Mouse (Mus musculus) hindbrain, embryonic 11.5 days (tissue): ENCODE measurements around the gene Cacna1i. TPM values are rescaled to one million over a fixed set of nuclear protein-coding genes. Genes with fewer than 3 reads are reported as not detected.

ENCODE experiments used
- ATAC-seq: fragments of 200-750 bp; cut with Nextera tagmentation; 2 replicates; pipeline ENCODE4 v1.8.0; 2017; ENCODE audit warnings: mild to moderate bottlenecking, moderate TSS enrichment, moderate library complexity; ENCODE audit not compliant: low FRiP score
- DNase-seq: peaks from one replicate; pipeline ENCODE4 v3.0.0-alpha.2; 2015; ENCODE audit warnings: low spot score
- H3K27ac ChIP-seq: fragments of 300-500 bp; sonication (generic); 2 replicates; pipeline ENCODE4 v1.5.1; 2014; ENCODE audit warnings: mild to moderate bottlenecking, low read depth, low read length
- H3K27me3 ChIP-seq: fragments of 300-500 bp; sonication (generic); 2 replicates; pipeline ENCODE4 v1.6.1; 2014; ENCODE audit warnings: mild to moderate bottlenecking, low read length, moderate library complexity, mixed read lengths; ENCODE audit not compliant: control insufficient read depth, insufficient read depth
- H3K36me3 ChIP-seq: fragments of 300-500 bp; sonication (generic); 2 replicates; pipeline ENCODE4 v1.6.1; 2014; ENCODE audit warnings: mild to moderate bottlenecking, low read length, moderate library complexity, mixed read lengths; ENCODE audit not compliant: control insufficient read depth, insufficient read depth
- H3K4me1 ChIP-seq: fragments of 300-500 bp; sonication (generic); replicated peaks from 2 replicates; pipeline ENCODE4 v1.6.1; 2014; ENCODE audit warnings: low read length, mixed read lengths; ENCODE audit not compliant: control insufficient read depth, insufficient read depth
- H3K4me2 ChIP-seq: fragments of 300-500 bp; sonication (generic); replicated peaks from 2 replicates; pipeline ENCODE4 v1.6.1; 2014; ENCODE audit warnings: mild to moderate bottlenecking, low read depth, low read length
- H3K4me3 ChIP-seq: fragments of 300-500 bp; sonication (generic); 2 replicates; pipeline ENCODE4 v1.5.1; 2014; ENCODE audit warnings: low read depth, low read length
- H3K9ac ChIP-seq: fragments of 300-500 bp; sonication (generic); 2 replicates; pipeline ENCODE4 v1.6.1; 2014; ENCODE audit warnings: low read depth, low read length
- H3K9me3 ChIP-seq: fragments of 300-500 bp; sonication (generic); 2 replicates; pipeline ENCODE4 v1.6.1; 2016; ENCODE audit warnings: low read length; ENCODE audit not compliant: control insufficient read depth
- WGBS: fragments of 180-500 bp; shearing (Covaris S2); extraction: QIAGEN DNeasy Blood & Tissue Kit; methylation state at CpG from one replicate; pipeline ENCODE4 v1.1.7; 2014; 5-methylcytosine and 5-hydroxymethylcytosine counted together
- polyA plus RNA-seq: library from polyadenylated mRNA; unstranded; fragments of >200 nt; fragmentation: Nextera tagmentation; extraction: Ambion mirVana; gene quantifications from 2 replicates; pipeline ENCODE4 v1.2.1, GENCODE M21; 2014

The Cacna1i gene
- polyA plus RNA-seq, 1 experiment from 2014 or later: 0.74 TPM

DNA sequence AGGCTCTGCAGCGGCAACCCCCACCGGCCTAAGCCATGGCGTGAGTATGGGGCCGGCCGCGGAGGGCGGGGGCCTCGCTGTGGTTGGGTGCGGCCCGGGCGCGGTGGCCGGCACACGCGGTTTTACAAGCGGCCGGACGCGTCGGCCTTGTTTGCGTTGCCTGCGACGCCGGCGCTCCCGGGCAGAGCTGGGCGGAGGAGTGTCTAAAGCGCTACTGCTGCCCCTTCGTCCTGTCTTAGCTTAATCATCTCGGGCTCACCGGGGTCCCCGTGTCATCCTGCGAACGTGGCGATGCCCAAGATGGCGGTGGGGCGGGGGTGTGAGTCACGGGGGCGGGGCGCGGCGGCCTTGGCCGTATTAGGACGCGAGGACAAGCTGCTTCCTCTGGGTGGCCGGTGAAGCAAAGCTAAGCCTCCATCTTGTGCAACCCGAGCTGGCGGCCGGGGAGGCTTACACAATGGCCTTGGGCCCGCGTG, 31.4 kb upstream of the Cacna1i start:
- Histone ChIP-seq H3K4me3 (peak overlapping the region; percentile 100), H3K4me2 (peak overlapping the region; percentile 86), H3K27ac (peak overlapping the region; percentile 96), H3K27me3 (no peaks in the 10 kb centered on the region), H3K9me3 (no peaks in the 10 kb centered on the region), H3K36me3 (peaks cover 20% of the 10 kb centered on the region), H3K4me1 (peaks cover 12% of the 10 kb centered on the region; the same call in 1 of the 2 replicates), H3K9ac (peak overlapping the region; percentile 100)
- peak; percentile 44 for ATAC-seq
- DNase-seq: peak; percentile 83
- 0% methylated on average over 35 of the region's 51 CpGs for WGBS

DNA sequence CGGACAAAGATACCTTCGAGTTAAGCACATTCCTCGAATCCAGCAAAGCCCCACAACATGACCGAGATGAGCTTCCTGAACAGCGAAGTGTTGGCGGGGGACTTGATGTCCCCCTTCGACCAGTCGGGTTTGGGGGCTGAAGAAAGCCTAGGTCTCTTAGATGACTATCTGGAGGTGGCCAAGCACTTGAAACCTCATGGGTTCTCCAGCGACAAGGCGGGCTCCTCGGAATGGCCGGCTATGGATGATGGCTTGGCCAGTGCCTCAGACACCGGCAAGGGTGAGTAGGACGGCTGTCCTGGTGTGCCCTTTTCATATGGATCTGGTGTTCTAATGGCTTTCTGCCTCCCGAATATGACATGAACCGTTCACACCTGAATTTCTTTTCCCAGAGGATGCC, 30.8 kb upstream of the Cacna1i start:
- DNase-seq (no peak), ATAC-seq (no peak)
- Histone ChIP-seq H3K4me3 (peak overlapping the region; percentile 100), H3K4me1 (peaks cover 12% of the 10 kb centered on the region; the same call in 1 of the 2 replicates), H3K4me2 (peak overlapping the region; percentile 86), H3K27me3 (no peaks in the 10 kb centered on the region), H3K9ac (peak overlapping the region; percentile 100), H3K9me3 (no peaks in the 10 kb centered on the region), H3K27ac (peak overlapping the region; percentile 96), H3K36me3 (peaks cover 15% of the 10 kb centered on the region)
- 13% methylated on average over 16 of the region's 16 CpGs for WGBS

DNA sequence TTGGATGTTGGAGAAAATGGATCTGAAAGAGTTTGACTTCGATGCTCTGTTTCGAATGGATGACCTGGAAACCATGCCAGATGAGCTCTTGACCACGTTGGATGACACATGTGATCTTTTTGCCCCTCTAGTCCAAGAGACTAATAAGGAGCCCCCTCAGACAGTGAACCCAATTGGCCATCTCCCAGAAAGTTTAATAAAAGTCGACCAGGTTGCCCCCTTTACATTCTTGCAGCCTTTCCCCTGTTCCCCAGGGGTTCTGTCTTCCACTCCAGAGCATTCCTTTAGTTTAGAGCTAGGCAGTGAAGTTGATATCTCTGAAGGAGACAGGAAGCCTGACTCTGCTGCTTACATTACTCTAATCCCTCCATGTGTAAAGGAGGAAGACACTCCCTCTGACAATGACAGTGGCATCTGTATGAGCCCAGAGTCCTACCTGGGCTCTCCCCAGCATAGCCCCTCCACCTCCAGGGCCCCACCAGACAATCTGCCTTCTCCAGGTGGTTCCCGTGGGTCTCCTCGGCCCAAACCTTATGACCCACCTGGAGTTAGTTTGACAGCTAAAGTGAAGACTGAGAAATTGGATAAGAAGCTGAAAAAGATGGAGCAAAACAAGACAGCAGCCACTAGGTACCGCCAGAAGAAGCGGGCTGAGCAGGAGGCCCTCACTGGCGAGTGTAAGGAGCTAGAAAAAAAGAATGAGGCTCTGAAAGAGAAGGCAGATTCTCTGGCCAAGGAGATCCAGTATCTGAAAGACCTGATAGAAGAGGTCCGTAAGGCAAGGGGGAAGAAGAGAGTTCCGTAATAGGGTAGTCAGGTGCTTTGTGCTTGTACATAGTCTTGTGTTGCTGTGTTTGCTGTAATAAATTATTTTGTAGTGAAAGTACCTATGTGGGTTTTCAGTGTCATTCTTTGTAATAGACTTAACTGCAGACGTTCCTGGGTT, 30.1 kb upstream of the Cacna1i start:
- peaks cover 12% of the 10 kb centered on the region; the same call in 1 of the 2 replicates for H3K4me1 ChIP-seq
- WGBS: 67% methylated on average over 12 of the region's 12 CpGs
- DNase-seq (no peak), ATAC-seq (no peak)
- no peaks in the 10 kb centered on the region for H3K27me3 ChIP-seq
- H3K4me3 ChIP-seq: peak overlapping the region; percentile 100
- H3K9ac ChIP-seq: peak overlapping the region; percentile 100
- peak overlapping the region; percentile 96 for H3K27ac ChIP-seq
- peak overlapping the region; percentile 86 for H3K4me2 ChIP-seq
- H3K36me3 ChIP-seq: peaks cover 15% of the 10 kb centered on the region
- H3K9me3 ChIP-seq: no peaks in the 10 kb centered on the region

DNA sequence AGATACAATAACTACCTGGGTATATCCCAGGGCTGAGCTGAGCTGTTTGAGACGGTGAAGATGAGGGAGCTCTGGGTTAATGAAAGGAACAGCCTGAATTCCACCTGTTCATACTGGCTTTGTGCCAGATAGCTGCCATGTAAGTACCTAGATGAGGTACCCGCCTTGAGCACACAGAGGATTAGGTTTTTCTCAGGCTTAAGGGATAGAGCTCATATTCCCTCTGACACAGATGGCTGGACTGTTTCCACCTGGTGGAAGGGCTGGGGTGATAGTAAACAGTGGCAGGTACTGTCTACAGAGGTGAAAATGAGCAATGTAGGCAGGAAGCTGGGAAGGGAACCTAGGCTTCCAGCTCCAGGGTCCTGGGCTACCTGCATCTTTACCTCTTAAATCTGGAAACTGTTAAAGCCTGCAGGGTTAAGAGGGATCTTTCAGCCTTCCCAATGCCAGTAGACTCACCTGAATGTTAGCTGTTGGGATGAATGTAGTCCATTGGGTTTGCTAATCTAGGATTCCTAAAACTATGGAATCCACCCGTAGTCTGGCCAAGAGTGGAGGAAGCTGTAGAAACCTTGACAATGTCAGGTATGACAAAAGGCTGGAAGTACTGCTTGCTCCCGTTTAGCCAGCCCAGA, 29.3 kb upstream of the Cacna1i start:
- no peak overlapping the region for H3K27ac ChIP-seq
- H3K36me3 ChIP-seq: peaks cover 15% of the 10 kb centered on the region
- DNase-seq: no peak
- H3K27me3 ChIP-seq: no peaks in the 10 kb centered on the region
- WGBS: 37% methylated on average over 4 of the region's 4 CpGs
- peaks cover 12% of the 10 kb centered on the region; the same call in 1 of the 2 replicates for H3K4me1 ChIP-seq
- no peak for ATAC-seq
- peak overlapping the region; percentile 12 for H3K4me3 ChIP-seq
- 0 out of 2 replicates have a peak overlapping the region, but pooled peaks have one; percentile 7 for H3K9ac ChIP-seq
- 0 out of 2 replicates have a peak overlapping the region, but pooled peaks have one; percentile 4 for H3K4me2 ChIP-seq
- H3K9me3 ChIP-seq: no peaks in the 10 kb centered on the region

DNA sequence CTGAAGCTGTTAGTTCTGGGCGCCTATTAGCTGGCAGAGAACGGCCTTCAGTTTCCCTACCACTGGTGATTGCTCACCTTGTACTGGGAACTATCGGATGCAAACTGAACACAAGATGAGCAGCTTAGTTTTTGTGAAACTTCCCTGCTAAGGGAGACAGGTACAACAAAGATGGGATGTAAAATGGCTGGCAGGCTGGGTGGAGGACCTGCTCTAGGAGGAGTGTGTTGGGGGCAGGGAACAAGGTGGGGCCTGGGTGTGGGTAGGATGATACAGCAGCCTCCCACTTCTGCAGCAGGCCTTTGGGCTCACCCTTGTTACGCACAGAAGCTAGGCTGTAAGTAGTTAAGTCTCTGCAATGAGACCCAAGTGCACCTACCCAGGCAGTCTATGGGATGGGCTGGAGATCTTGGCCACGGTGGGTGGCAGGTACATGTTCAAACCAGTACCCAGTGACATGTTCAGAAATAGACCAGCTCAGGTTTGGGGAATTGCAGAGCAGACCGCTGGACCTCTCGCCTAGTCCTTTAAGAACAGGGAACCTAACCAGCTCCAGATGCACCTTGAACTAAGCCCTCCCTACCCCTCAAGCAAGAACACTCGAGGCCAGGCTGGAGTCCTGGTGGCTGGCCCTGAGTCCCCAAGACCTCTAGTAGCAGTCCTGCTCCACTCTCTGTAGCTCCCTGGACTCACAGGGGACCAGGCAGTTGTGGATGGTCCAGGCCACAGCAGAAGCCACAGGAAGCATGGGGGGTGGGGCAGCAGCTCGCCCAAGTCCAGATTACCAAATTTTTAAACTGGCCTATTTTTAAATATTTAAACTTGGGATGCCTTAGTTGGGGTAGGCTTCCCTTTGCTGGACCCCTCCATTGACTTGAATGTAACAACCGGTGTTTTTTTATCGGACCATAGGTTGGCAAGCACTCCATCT, 28.5 kb upstream of the Cacna1i start:
- no peak for ATAC-seq
- no peaks in the 10 kb centered on the region for H3K27me3 ChIP-seq
- H3K27ac ChIP-seq: 0 out of 2 replicates have a peak overlapping the region, but pooled peaks have one; percentile 53
- no peak overlapping the region for H3K9ac ChIP-seq
- peaks cover 15% of the 10 kb centered on the region for H3K36me3 ChIP-seq
- H3K4me2 ChIP-seq: 0 out of 2 replicates have a peak overlapping the region, but pooled peaks have one; percentile 4
- no peak for DNase-seq
- H3K4me1 ChIP-seq: peaks cover 15% of the 10 kb centered on the region; the same call in 1 of the 2 replicates
- WGBS: 68% methylated on average over 11 of the region's 11 CpGs
- H3K9me3 ChIP-seq: no peaks in the 10 kb centered on the region
- H3K4me3 ChIP-seq: no peak overlapping the region

DNA sequence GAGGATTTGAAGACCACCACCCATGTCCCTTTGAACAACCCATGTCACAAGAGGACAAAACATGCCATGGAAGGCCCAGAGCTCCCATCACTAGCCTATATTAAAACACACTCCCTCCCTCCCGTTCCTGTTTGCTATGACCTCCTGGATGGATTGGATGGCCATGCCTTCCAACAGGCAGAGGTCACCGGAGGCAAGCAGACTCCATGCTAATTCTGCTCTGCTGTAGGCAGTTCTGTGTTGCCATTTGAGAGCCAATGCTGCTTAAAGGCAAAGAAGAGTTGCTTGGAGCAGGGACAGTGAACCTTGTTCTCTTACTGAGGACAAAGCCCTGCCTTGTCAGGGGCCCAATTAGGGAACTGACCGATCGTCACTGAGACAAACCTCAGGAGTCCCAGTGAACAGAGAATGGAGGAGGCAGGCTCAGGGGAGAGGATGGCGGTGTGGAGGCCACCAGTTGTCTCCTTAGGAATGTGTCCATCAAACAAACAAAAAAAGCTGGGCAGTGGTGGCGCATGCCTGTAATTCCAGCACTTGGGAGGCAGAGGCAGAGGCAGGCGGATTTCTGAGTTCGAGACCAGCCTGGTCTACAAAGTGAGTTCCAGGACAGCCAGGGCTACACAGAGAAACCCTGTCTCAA, 27.5 kb upstream of the Cacna1i start:
- peaks cover 15% of the 10 kb centered on the region for H3K36me3 ChIP-seq
- WGBS: 68% methylated on average over 8 of the region's 8 CpGs

DNA sequence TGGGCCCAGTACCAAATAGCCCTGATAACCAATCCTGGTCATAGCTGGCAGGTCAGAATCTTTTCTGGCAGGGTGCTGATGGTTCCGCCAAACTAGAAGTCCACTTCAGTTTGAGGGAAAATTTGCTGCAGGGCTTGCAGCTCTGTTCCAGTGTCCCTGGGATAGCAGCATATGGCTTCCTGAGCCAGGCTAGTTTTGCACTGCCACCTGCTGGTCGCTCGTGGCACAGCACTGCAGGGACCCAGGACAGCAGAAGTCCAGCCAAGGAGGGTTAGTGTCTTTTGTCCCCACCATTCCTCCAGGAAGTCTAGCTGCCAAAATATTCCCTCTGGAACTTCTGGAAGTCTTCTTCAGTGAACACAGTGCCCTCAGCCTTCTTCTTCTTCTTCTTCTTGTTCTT, 26.4 kb upstream of the Cacna1i start:
- no peak overlapping the region for H3K4me2 ChIP-seq
- H3K36me3 ChIP-seq: peaks cover 15% of the 10 kb centered on the region
- peaks cover 11% of the 10 kb centered on the region; the same call in 1 of the 2 replicates for H3K4me1 ChIP-seq
- H3K27ac ChIP-seq: no peak overlapping the region
- DNase-seq: peak; percentile 92
- no peaks in the 10 kb centered on the region for H3K27me3 ChIP-seq
- no peak overlapping the region for H3K4me3 ChIP-seq
- no peak overlapping the region for H3K9ac ChIP-seq
- no peak for ATAC-seq
- H3K9me3 ChIP-seq: no peaks in the 10 kb centered on the region
- WGBS: 17% methylated on average over 3 of the region's 3 CpGs

More for the DNA sequence above, 27.5 kb upstream of the Cacna1i start:
- no peaks in the 10 kb centered on the region for H3K9me3 ChIP-seq
- H3K27ac ChIP-seq: no peak overlapping the region
- no peaks in the 10 kb centered on the region for H3K27me3 ChIP-seq
- peaks cover 11% of the 10 kb centered on the region; the same call in 1 of the 2 replicates for H3K4me1 ChIP-seq
- ATAC-seq (no peak), DNase-seq (no peak)
- no peak overlapping the region for H3K4me2 ChIP-seq
- no peak overlapping the region for H3K4me3 ChIP-seq
- no peak overlapping the region for H3K9ac ChIP-seq
